ENCODE assay signal across 13 mouse cellular contexts in genomic region chr12:102651871-102652270, GRCm38 (mm10). TPM values are rescaled to one million over a fixed set of nuclear protein-coding genes. Genes with fewer than 3 reads are reported as not detected.
A peak's percentile ranks its signal among the peaks of the same experiment; 100 is the strongest.
DNase-seq lines count a peak whose midpoint lies in the region; ATAC-seq and TF ChIP-seq lines count a peak whose summit lies in the region.
"Had no signal": no experiment of that assay in that cellular context is flagged by ENCODE, and none has a peak within 500 bp of the region (broad histone marks: within the 10 kb centered on the region; RNA-seq: fewer than 3 reads in every experiment).

No protein-coding gene starts in this region.

- H3K4me3 ChIP-seq in gastrocnemius, adult 2 months: no peak overlapping the region
- no peak overlapping the region for H3K4me3 ChIP-seq in layer of hippocampus, adult 2 months
- no peak overlapping the region for H3K4me3 ChIP-seq in liver, embryonic 11.5 days (ENCODE audit: low read depth, low read length)
- H3K4me3 ChIP-seq: limb, embryonic 13.5 days had no signal

- no peak overlapping the region for H3K9ac ChIP-seq in liver, embryonic 11.5 days (ENCODE audit: low read depth, low read length)
- H3K9ac ChIP-seq: limb, embryonic 13.5 days had no signal

- TF ChIP-seq CTCF in gastrocnemius, adult 2 months (IDR thresholded peaks at IDR 0.05): no peak
- TF ChIP-seq CTCF in layer of hippocampus, adult 2 months (conservative IDR thresholded peaks at IDR 0.05): no peak

- DNase-seq in gastrocnemius, adult 2 months: no peak
- DNase-seq in gastrocnemius, postnatal 36 days: no peak
- DNase-seq in layer of hippocampus, adult 2 months (ENCODE audit: low spot score in 2 of 2): no peak
- DNase-seq in layer of hippocampus, adult 18-20 months (ENCODE audit: low spot score in 2 of 2): no peak
- peak; percentile 81 for DNase-seq in T-cell, adult 2 months (ENCODE audit: low spot score)
- DNase-seq in thymus, postnatal 0 days (ENCODE audit: low spot score): peak; percentile 70
- no peak for DNase-seq in liver, embryonic 11.5 days (ENCODE audit: low spot score)
- no peak for DNase-seq in urinary bladder, postnatal 14 days (ENCODE audit: low spot score)
- DNase-seq: adrenal gland, postnatal 25 days; cerebellum, adult 11 months; layer of hippocampus, adult 9-11 months had no signal

- no peaks in the 10 kb centered on the region; the same call in 1 of the 2 replicates for H3K27me3 ChIP-seq in liver, embryonic 11.5 days (replicated peaks; ENCODE audit: control insufficient read depth, insufficient read depth, low read length)
- H3K27me3 ChIP-seq: limb, embryonic 13.5 days; Patski had no signal

- peak overlapping the region; percentile 31; the same call in 1 of the 2 replicates for H3K27ac ChIP-seq in gastrocnemius, adult 2 months
- peak overlapping the region; percentile 87 for H3K27ac ChIP-seq in layer of hippocampus, adult 2 months
- no peak overlapping the region for H3K27ac ChIP-seq in liver, embryonic 11.5 days (ENCODE audit: low read depth, low read length)
- H3K27ac ChIP-seq: limb, embryonic 13.5 days had no signal

- no peak for ATAC-seq in liver, embryonic 11.5 days (replicated peaks; ENCODE audit: low FRiP score)
- ATAC-seq: Patski had no signal

- intact Hi-C loops in gastrocnemius, adult 2 months (cut with DNase I): no loop called here
- intact Hi-C loops in gastrocnemius, postnatal 36 days (cut with DNase I): no loop called here

- H3K36me3 ChIP-seq in liver, embryonic 11.5 days (ENCODE audit: control insufficient read depth, insufficient read depth, low read length): no peaks in the 10 kb centered on the region
- H3K36me3 ChIP-seq: limb, embryonic 13.5 days had no signal

- H3K4me1 ChIP-seq in liver, embryonic 11.5 days (replicated peaks; ENCODE audit: control insufficient read depth, insufficient read depth, low read length): peaks cover 23% of the 10 kb centered on the region

- H3K4me2 ChIP-seq in liver, embryonic 11.5 days: no peak overlapping the region
- H3K4me2 ChIP-seq: limb, embryonic 13.5 days had no signal

- H3K9me3 ChIP-seq in liver, embryonic 11.5 days (ENCODE audit: control insufficient read depth, low read length): no peaks in the 10 kb centered on the region
- H3K9me3 ChIP-seq: limb, embryonic 13.5 days had no signal

- WGBS in liver, embryonic 11.5 days: 76% methylated on average over 8 of the region's 8 CpGs

RNA-seq across cellular contexts. Expression of gene Itpk1, which starts 52.9 kb away (rescaled TPM):
- total RNA-seq in gastrocnemius, adult 2 months (2021): 1 to 10 TPM; 6.5 to 6.6 TPM
- 1 to 10 TPM; 6.3 to 8.4 TPM for total RNA-seq in gastrocnemius, postnatal 36 days (2021)
- 10 to 100 TPM; 66.6 to 76.8 TPM for total RNA-seq in layer of hippocampus, adult 2 months (2021)
- 10 to 100 TPM; 69.2 to 70.5 TPM for total RNA-seq in layer of hippocampus, adult 18-20 months (2021)
- polyA plus RNA-seq in thymus, postnatal 0 days (2015; fragmentation: Nextera tagmentation; extraction: Ambion mirVana): 18.6 and 19.9 TPM in 2 replicates
- polyA plus RNA-seq in liver, embryonic 11.5 days (2014; fragmentation: Nextera tagmentation; extraction: Ambion mirVana): 5.8 and 7.3 TPM in 2 replicates

Comparison
In these comparisons a context has a peak if more than half of its experiments do, and no peak if none do; other contexts are left out.
1. DNase-seq: peak in T-cell, adult 2 months (single experiment) and thymus, postnatal 0 days (single experiment); none in gastrocnemius, adult 2 months (single experiment), gastrocnemius, postnatal 36 days (0 of 2), layer of hippocampus, adult 2 months (0 of 2), layer of hippocampus, adult 18-20 months (0 of 2), liver, embryonic 11.5 days (single experiment) and urinary bladder, postnatal 14 days (single experiment).
2. RNA of gene Itpk1, which starts 52.9 kb away (total RNA-seq): 66.6 to 76.8 TPM in layer of hippocampus, adult 2 months and 69.2 to 70.5 TPM in layer of hippocampus, adult 18-20 months; 6.3 to 8.4 TPM in gastrocnemius, postnatal 36 days and 6.5 to 6.6 TPM in gastrocnemius, adult 2 months; every median in the first group is over 4 times any median in the second.